Mouse (Mus musculus) gastrocnemius, postnatal 10 days (tissue): ENCODE measurements around the gene Eif4g2. TPM values are rescaled to one million over a fixed set of nuclear protein-coding genes. Genes with fewer than 3 reads are reported as not detected.
A peak's percentile ranks its signal among the peaks of the same experiment; 100 is the strongest.

Source experiments
- DNase-seq: peaks from one replicate; pipeline ENCODE4 v3.0.0; 2021; ENCODE audit warnings: mixed read lengths
- total RNA-seq, 2 experiments: library from RNA; stranded (reverse); gene quantifications; 2 replicates each; pipeline ENCODE4 v1.2.3; 2021

The Eif4g2 gene
- total RNA-seq, 2 experiments from 2014 or later = 723 to 740 TPM

GRCm38 (mm10) chr7:111069439-111070166, 13.2 kb downstream of the Eif4g2 start:
- DNase-seq = no peak

GRCm38 (mm10) chr7:111068181-111068580, 14.6 kb downstream of the Eif4g2 start:
- DNase-seq = no peak

- DNase-seq = no peak
These were observed 19.9 kb downstream of the Eif4g2 start for GRCm38 (mm10) chr7:111062971-111063370.

GRCm38 (mm10) chr7:111059527-111059926, 23.3 kb downstream of the Eif4g2 start:
- no peak for DNase-seq

- no peak for DNase-seq
These were observed 26.7 kb downstream of the Eif4g2 start for GRCm38 (mm10) chr7:111055984-111056657.

- no peak for DNase-seq
These were observed 27.6 kb downstream of the Eif4g2 start for GRCm38 (mm10) chr7:111055221-111055620.

GRCm38 (mm10) chr7:111049652-111050421, 33.0 kb downstream of the Eif4g2 start:
- peak; percentile 63 for DNase-seq

GRCm38 (mm10) chr7:111048920-111049319, 33.9 kb downstream of the Eif4g2 start:
- DNase-seq = no peak

GRCm38 (mm10) chr7:111029046-111029553, 53.7 kb downstream of the Eif4g2 start:
- no peak for DNase-seq

GRCm38 (mm10) chr7:111028281-111029045, 54.4 kb downstream of the Eif4g2 start, which contains the start of gene Ctr9:
TSS of gene Ctr9 (plus strand) at chr7:111028951.
- peak; percentile 95 for DNase-seq

- DNase-seq = no peak
These were observed 57.9 kb downstream of the Eif4g2 start for GRCm38 (mm10) chr7:111024912-111025311.

- DNase-seq = no peak
These were observed 58.7 kb downstream of the Eif4g2 start for GRCm38 (mm10) chr7:111024068-111024594.

- no peak for DNase-seq
These were observed 62.0 kb downstream of the Eif4g2 start for GRCm38 (mm10) chr7:111020814-111021213.

Other genes starting within 250 kb of the Eif4g2 start
- 10 to 100 TPM; 14.6 to 17.6 TPM for gene Rnf141, start 238.6 kb downstream of the Eif4g2 start, total RNA-seq
- 10 to 100 TPM in 1 of 2 experiments, 1 to 10 TPM in 1; 8.4 to 11.5 TPM for gene Lyve1, start 219.8 kb downstream of the Eif4g2 start, total RNA-seq
- 1 to 10 TPM; 4.7 to 7.0 TPM for gene Mrvi1, start 100.6 kb downstream of the Eif4g2 start, total RNA-seq
- gene Ctr9, start 54.1 kb downstream of the Eif4g2 start, total RNA-seq = 10 to 100 TPM; 17.3 to 20.2 TPM